Mouse (Mus musculus) limb, embryonic 13.5 days (tissue): ENCODE data around the gene Mapk1. TPM values are rescaled to one million over a fixed set of nuclear protein-coding genes. Genes with fewer than 3 reads are reported as not detected.

Source experiments
- polyA plus RNA-seq: library from polyadenylated mRNA; unstranded; fragments of >200 nt; fragmentation: Nextera tagmentation; extraction: Ambion mirVana; gene quantifications from 2 replicates; pipeline ENCODE4 v1.2.1, GENCODE M21; 2015

The Mapk1 gene
- polyA plus RNA-seq, 1 experiment from 2014 or later, result 155 TPM

Other genes starting within 250 kb of the Mapk1 start
- 0.11 and 0.13 TPM in 2 replicates for gene Spag6l, start 153.9 kb upstream of the Mapk1 start, polyA plus RNA-seq
- 0.23 TPM in 1 of 2 replicates, not detected in the other for gene Igll1, start 119.4 kb upstream of the Mapk1 start, polyA plus RNA-seq
- gene Top3b, start 112.6 kb upstream of the Mapk1 start, polyA plus RNA-seq, result 67.4 and 85.0 TPM in 2 replicates
- gene Vpreb1, start 112.5 kb upstream of the Mapk1 start, polyA plus RNA-seq, result 2.2 and 2.9 TPM in 2 replicates
- 33.6 and 37.5 TPM in 2 replicates for gene Ppm1f, start 86.9 kb upstream of the Mapk1 start, polyA plus RNA-seq
- gene Ypel1, start 86.3 kb downstream of the Mapk1 start, polyA plus RNA-seq, result 53.8 and 57.3 TPM in 2 replicates
- 150 and 158 TPM in 2 replicates for gene Ppil2, start 127.9 kb downstream of the Mapk1 start, polyA plus RNA-seq
- 70.7 and 78.6 TPM in 2 replicates for gene 2610318N02Rik, start 141.8 kb downstream of the Mapk1 start, polyA plus RNA-seq
- gene Sdf2l1, start 149.0 kb downstream of the Mapk1 start, polyA plus RNA-seq, result 47.7 and 58.0 TPM in 2 replicates
- 7.2 and 7.6 TPM in 2 replicates for gene Ydjc, start 161.2 kb downstream of the Mapk1 start, polyA plus RNA-seq
- gene Ccdc116, start 163.8 kb downstream of the Mapk1 start, polyA plus RNA-seq, result 0.51 and 0.59 TPM in 2 replicates
- 356 and 360 TPM in 2 replicates for gene Ube2l3, start 219.3 kb downstream of the Mapk1 start, polyA plus RNA-seq
- gene Rimbp3, start 225.2 kb downstream of the Mapk1 start, polyA plus RNA-seq, result 0.28 and 0.38 TPM in 2 replicates